Mouse (Mus musculus): ENCODE measurements at regions not wholly inside any gene's neighbourhood (a gene's known extent, or its start where the extent isn't known, plus 50 kb on each side); places are given as distances from the start of the nearest gene placed in this dataset.

- DNase-seq (ENCODE audit: low spot score in 2 of 2), result no peak
Measured at GRCm38 (mm10) chr12:94733179-94733578, 958.8 kb upstream of the Flrt2 start.

- no peak for DNase-seq (ENCODE audit: low spot score in 2 of 2)
Measured at GRCm38 (mm10) chr12:94737263-94737662, 954.8 kb upstream of the Flrt2 start.

GRCm38 (mm10) chr12:94749747-94750515 lies 942.1 kb upstream of the Flrt2 start:
- DNase-seq (ENCODE audit: low spot score in 2 of 2), result peak in 1 of 2 experiments; percentile 23

GRCm38 (mm10) chr12:94755754-94756153 lies 936.3 kb upstream of the Flrt2 start:
- peak in 1 of 2 experiments; percentile 17 for DNase-seq (ENCODE audit: low spot score in 2 of 2)

GRCm38 (mm10) chr12:94795913-94796615 lies 896.0 kb upstream of the Flrt2 start:
- no peak for DNase-seq (ENCODE audit: low spot score in 2 of 2)

- DNase-seq (ENCODE audit: low spot score in 2 of 2), result no peak
Measured at GRCm38 (mm10) chr12:94804692-94805091, 887.3 kb upstream of the Flrt2 start.

GRCm38 (mm10) chr12:94831400-94831799 lies 860.6 kb upstream of the Flrt2 start:
- DNase-seq (ENCODE audit: low spot score in 2 of 2), result no peak

GRCm38 (mm10) chr12:94862720-94863119 lies 829.3 kb upstream of the Flrt2 start:
- DNase-seq (ENCODE audit: low spot score in 2 of 2), result no peak

GRCm38 (mm10) chr12:94910816-94911215 lies 781.2 kb upstream of the Flrt2 start:
- DNase-seq (ENCODE audit: low spot score in 2 of 2), result no peak

- DNase-seq (ENCODE audit: low spot score in 2 of 2), result no peak
Measured at GRCm38 (mm10) chr12:94943067-94943466, 749.0 kb upstream of the Flrt2 start.

Small RNA genes lying in the stretch of these regions (microRNA-seq; reads per million reads assigned to microRNA genes)
- 0 reads per million in 2 experiments for gene Mir8099-2

All from layer of hippocampus, adult 18-20 months (tissue).